Mouse (Mus musculus): ENCODE data around the gene Aldh4a1. TPM values are rescaled to one million over a fixed set of nuclear protein-coding genes. Genes with fewer than 3 reads are reported as not detected.

Aldh4a1 gene
- polyA plus RNA-seq, 1 experiment = 12.0 TPM

GRCm38 (mm10) chr4:139598950-139599518, 23.6 kb upstream of the Aldh4a1 start:
- peak in 1 of 3 experiments; percentile 53 for TF ChIP-seq MYOG (IDR thresholded peaks at IDR 0.05; ENCODE audit: control insufficient read depth in 1 of 3, insufficient read depth in 1 of 3, insufficient read length in 2 of 3, low read depth in 2 of 3)
- peak in 2 of 3 experiments; percentile 73 to 79 for TF ChIP-seq MYOD1 (IDR thresholded peaks at IDR 0.05; ENCODE audit: control insufficient read depth in 1 of 3, insufficient read length in 2 of 3, low read depth in 2 of 3)
- TF ChIP-seq USF1 (IDR thresholded peaks at IDR 0.05; ENCODE audit: low read depth) = peak; percentile 87
- TF ChIP-seq POLR2AphosphoS2 (IDR thresholded peaks at IDR 0.05; ENCODE audit: insufficient read length, low read depth) = no peak
- TF ChIP-seq E2F4 (IDR thresholded peaks at IDR 0.05; ENCODE audit: insufficient read depth) = no peak
- TF ChIP-seq TCF3 (IDR thresholded peaks at IDR 0.05; ENCODE audit: insufficient read length, low read depth) = peak; percentile 55
- 0 out of 2 replicates have a peak, but pooled peaks have one; percentile 12 for TF ChIP-seq CEBPB (IDR thresholded peaks at IDR 0.05; ENCODE audit: insufficient read depth, poor library complexity, severe bottlenecking)
- H3ac ChIP-seq (ENCODE audit: control insufficient read depth, insufficient read length) = no peak overlapping the region
- peak overlapping the region; percentile 4 for H3K4me3 ChIP-seq
- peak overlapping the region; percentile 93 for H3K4me2 ChIP-seq (ENCODE audit: low read depth)
- peaks cover 49% of the 10 kb centered on the region for H3K79me2 ChIP-seq (ENCODE audit: control insufficient read depth, insufficient read depth)
- H3K27me3 ChIP-seq (ENCODE audit: control insufficient read depth, insufficient read depth, insufficient read length) = no peaks in the 10 kb centered on the region
- H3K36me3 ChIP-seq (ENCODE audit: control insufficient read depth, insufficient read depth) = no peaks in the 10 kb centered on the region

GRCm38 (mm10) chr4:139601519-139602356, 20.9 kb upstream of the Aldh4a1 start:
- H3ac ChIP-seq (ENCODE audit: control insufficient read depth, insufficient read length) = no peak overlapping the region
- peak overlapping the region; percentile 94 for H3K4me2 ChIP-seq (ENCODE audit: low read depth)
- no peak overlapping the region for H3K4me3 ChIP-seq

GRCm38 (mm10) chr4:139602357-139603244, 20.1 kb upstream of the Aldh4a1 start, which contains the start of gene Gm21969:
Gm21969 (plus strand) TSS chr4:139603186.
- H3K4me3 ChIP-seq = no peak within 1 kb of the TSS
- no peak for TF ChIP-seq CEBPB (IDR thresholded peaks at IDR 0.05; ENCODE audit: insufficient read depth, poor library complexity, severe bottlenecking)
- no peak for TF ChIP-seq POLR2A (IDR thresholded peaks at IDR 0.05; ENCODE audit: insufficient read length, low read depth)
- no peak for TF ChIP-seq MYOG (IDR thresholded peaks at IDR 0.05; ENCODE audit: control insufficient read depth in 1 of 3, insufficient read depth in 1 of 3, insufficient read length in 2 of 3, low read depth in 2 of 3)
- no peak for TF ChIP-seq MAX (IDR thresholded peaks at IDR 0.05; ENCODE audit: low read depth)
- TF ChIP-seq SRF (IDR thresholded peaks at IDR 0.05; ENCODE audit: control insufficient read depth, insufficient read length, low read depth) = no peak
- no peak for TF ChIP-seq USF1 (IDR thresholded peaks at IDR 0.05; ENCODE audit: low read depth)
- TF ChIP-seq REST (IDR thresholded peaks at IDR 0.05; ENCODE audit: insufficient read depth, insufficient read length) = no peak
- no peak for TF ChIP-seq E2F4 (IDR thresholded peaks at IDR 0.05; ENCODE audit: insufficient read depth)
- no peak for TF ChIP-seq POLR2AphosphoS2 (IDR thresholded peaks at IDR 0.05; ENCODE audit: insufficient read length, low read depth)
- TF ChIP-seq TCF12 (IDR thresholded peaks at IDR 0.05; ENCODE audit: insufficient read depth, poor library complexity, severe bottlenecking) = no peak
- no peak for TF ChIP-seq TCF3 (IDR thresholded peaks at IDR 0.05; ENCODE audit: insufficient read length, low read depth)
- TF ChIP-seq MYOD1 (IDR thresholded peaks at IDR 0.05; ENCODE audit: control insufficient read depth in 1 of 3, insufficient read length in 2 of 3, low read depth in 2 of 3) = no peak
- H3K4me2 ChIP-seq (ENCODE audit: low read depth) = peak within 1 kb of the TSS; percentile 94
- peaks cover 3% of the 10 kb centered on the region for H3K36me3 ChIP-seq (ENCODE audit: control insufficient read depth, insufficient read depth)
- no peaks in the 10 kb centered on the region for H3K27me3 ChIP-seq (ENCODE audit: control insufficient read depth, insufficient read depth, insufficient read length)
- peaks cover 23% of the 10 kb centered on the region for H3K79me2 ChIP-seq (ENCODE audit: control insufficient read depth, insufficient read depth)
- H3ac ChIP-seq (ENCODE audit: control insufficient read depth, insufficient read length) = no peak within 1 kb of the TSS

More at GRCm38 (mm10) chr4:139601519-139602356, 20.9 kb upstream of the Aldh4a1 start:
- H3K79me2 ChIP-seq (ENCODE audit: control insufficient read depth, insufficient read depth) = peaks cover 23% of the 10 kb centered on the region
- H3K27me3 ChIP-seq (ENCODE audit: control insufficient read depth, insufficient read depth, insufficient read length) = no peaks in the 10 kb centered on the region
- no peak for TF ChIP-seq POLR2AphosphoS2 (IDR thresholded peaks at IDR 0.05; ENCODE audit: insufficient read length, low read depth)
- no peak for TF ChIP-seq MAX (IDR thresholded peaks at IDR 0.05; ENCODE audit: low read depth)
- TF ChIP-seq CEBPB (IDR thresholded peaks at IDR 0.05; ENCODE audit: insufficient read depth, poor library complexity, severe bottlenecking) = no peak
- no peak for TF ChIP-seq REST (IDR thresholded peaks at IDR 0.05; ENCODE audit: insufficient read depth, insufficient read length)
- peak; percentile 48 for TF ChIP-seq POLR2A (IDR thresholded peaks at IDR 0.05; ENCODE audit: insufficient read length, low read depth)
- TF ChIP-seq TCF3 (IDR thresholded peaks at IDR 0.05; ENCODE audit: insufficient read length, low read depth) = no peak
- TF ChIP-seq SRF (IDR thresholded peaks at IDR 0.05; ENCODE audit: control insufficient read depth, insufficient read length, low read depth) = peak; percentile 11
- no peak for TF ChIP-seq TCF12 (IDR thresholded peaks at IDR 0.05; ENCODE audit: insufficient read depth, poor library complexity, severe bottlenecking)
- peak in 2 of 3 experiments; percentile 37 to 78 for TF ChIP-seq MYOG (IDR thresholded peaks at IDR 0.05; ENCODE audit: control insufficient read depth in 1 of 3, insufficient read depth in 1 of 3, insufficient read length in 2 of 3, low read depth in 2 of 3)
- TF ChIP-seq E2F4 (IDR thresholded peaks at IDR 0.05; ENCODE audit: insufficient read depth) = no peak
- TF ChIP-seq USF1 (IDR thresholded peaks at IDR 0.05; ENCODE audit: low read depth) = no peak
- peak in 1 of 3 experiments; percentile 53 for TF ChIP-seq MYOD1 (IDR thresholded peaks at IDR 0.05; ENCODE audit: control insufficient read depth in 1 of 3, insufficient read length in 2 of 3, low read depth in 2 of 3)
- no peaks in the 10 kb centered on the region for H3K36me3 ChIP-seq (ENCODE audit: control insufficient read depth, insufficient read depth)

- TF ChIP-seq MAX (IDR thresholded peaks at IDR 0.05; ENCODE audit: low read depth) (no peak), MYOG (IDR thresholded peaks at IDR 0.05; ENCODE audit: control insufficient read depth in 1 of 3, insufficient read depth in 1 of 3, insufficient read length in 2 of 3, low read depth in 2 of 3) (no peak), MYOD1 (IDR thresholded peaks at IDR 0.05; ENCODE audit: control insufficient read depth in 1 of 3, insufficient read length in 2 of 3, low read depth in 2 of 3) (no peak), CEBPB (IDR thresholded peaks at IDR 0.05; ENCODE audit: insufficient read depth, poor library complexity, severe bottlenecking) (no peak), REST (IDR thresholded peaks at IDR 0.05; ENCODE audit: insufficient read depth, insufficient read length) (no peak), USF1 (IDR thresholded peaks at IDR 0.05; ENCODE audit: low read depth) (no peak), E2F4 (IDR thresholded peaks at IDR 0.05; ENCODE audit: insufficient read depth) (no peak), POLR2AphosphoS2 (IDR thresholded peaks at IDR 0.05; ENCODE audit: insufficient read length, low read depth) (no peak), TCF12 (IDR thresholded peaks at IDR 0.05; ENCODE audit: insufficient read depth, poor library complexity, severe bottlenecking) (no peak), POLR2A (IDR thresholded peaks at IDR 0.05; ENCODE audit: insufficient read length, low read depth) (no peak), TCF3 (IDR thresholded peaks at IDR 0.05; ENCODE audit: insufficient read length, low read depth) (no peak), SRF (IDR thresholded peaks at IDR 0.05; ENCODE audit: control insufficient read depth, insufficient read length, low read depth) (no peak)
- Histone ChIP-seq H3K79me2 (ENCODE audit: control insufficient read depth, insufficient read depth) (peaks cover 11% of the 10 kb centered on the region), H3K27me3 (ENCODE audit: control insufficient read depth, insufficient read depth, insufficient read length) (no peaks in the 10 kb centered on the region), H3K36me3 (ENCODE audit: control insufficient read depth, insufficient read depth) (peaks cover 11% of the 10 kb centered on the region), H3ac (ENCODE audit: control insufficient read depth, insufficient read length) (no peak overlapping the region), H3K4me2 (ENCODE audit: low read depth) (no peak overlapping the region), H3K4me3 (no peak overlapping the region)
Observed at GRCm38 (mm10) chr4:139605216-139605615, 17.4 kb upstream of the Aldh4a1 start.
